Mouse (Mus musculus): ENCODE data around the gene Klhl2.

Gene Klhl2

DNA sequence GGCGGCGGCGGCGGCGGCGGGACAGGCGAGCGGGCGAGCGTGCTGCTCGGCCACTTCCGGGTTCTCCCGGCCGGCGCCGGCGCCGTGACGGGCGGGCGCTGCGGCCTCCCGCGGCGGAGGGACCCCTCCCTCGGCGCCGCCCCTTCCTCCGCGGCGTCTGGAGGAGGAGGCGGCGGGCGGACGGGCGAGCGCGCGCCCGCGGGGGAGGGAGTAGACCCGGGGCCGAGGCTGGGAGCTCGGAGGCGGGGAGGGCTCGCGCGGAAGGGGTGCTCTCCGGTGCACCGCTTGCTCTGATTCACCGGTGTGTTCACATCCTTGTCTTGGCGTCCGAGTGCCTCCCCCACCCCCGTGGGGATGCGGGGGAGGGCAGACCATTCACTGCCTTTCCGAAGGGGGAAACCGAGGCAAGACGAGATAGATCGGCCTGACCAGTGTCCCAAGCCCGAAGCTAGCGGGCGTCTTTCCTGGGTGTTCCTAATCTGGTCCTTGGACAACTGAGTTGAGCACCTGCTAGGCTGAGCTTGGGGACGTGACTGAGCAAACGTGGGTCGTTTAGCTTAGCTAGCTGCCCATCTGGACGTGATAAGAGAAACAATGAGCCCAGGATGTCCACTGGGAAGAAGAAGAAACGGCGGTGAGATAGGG lies at the start of gene Klhl2:
Gene Klhl2 (minus strand): TSS at position 121 of the 645 bp plus-strand sequence.
- CTCF ChIA-PET = interaction anchor here in 1 of 4 experiments (0.5 kb wide), 1 partner anchor 36 kb away, joined by 3 read pairs; no protein-coding TSS in a partner anchor
- POLR2A ChIA-PET = interaction anchor here in 3 of 4 experiments (0.7 to 2.3 kb wide), 9 partner anchors 11 to 132 kb away, joined by 3 to 12 read pairs (median 3); no protein-coding TSS in a partner anchor

DNA sequence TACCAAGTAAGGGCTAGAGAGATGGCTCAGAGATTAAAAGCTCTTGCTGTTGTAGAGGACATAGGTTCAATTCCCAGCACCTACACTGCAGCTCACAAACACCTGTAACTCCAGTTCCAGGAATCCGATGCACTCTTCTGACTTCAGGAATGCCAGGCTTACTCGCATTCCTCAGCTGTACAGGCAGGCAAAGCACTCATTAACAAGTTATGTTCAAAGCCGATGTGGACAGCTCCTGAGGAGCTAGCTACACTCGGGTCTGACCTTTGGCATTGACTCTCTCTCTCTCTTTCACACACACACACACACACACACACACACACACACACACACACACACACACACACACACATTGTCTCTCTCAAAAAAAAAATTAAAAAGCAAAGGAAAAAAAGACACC lies 48.9 kb upstream of the Klhl2 start:
- ChIA-PET CTCF (interaction anchor here in 3 of 4 experiments (0.5 to 1.2 kb wide), 5 partner anchors 13 to 1543 kb away, joined by 3 to 6 read pairs (median 3); no protein-coding TSS in a partner anchor), POLR2A (interaction anchor here in 1 of 4 experiments (0.7 to 0.8 kb wide), 2 partner anchors 23 to 65 kb away, joined by 4 to 6 read pairs; no protein-coding TSS in a partner anchor)

DNA sequence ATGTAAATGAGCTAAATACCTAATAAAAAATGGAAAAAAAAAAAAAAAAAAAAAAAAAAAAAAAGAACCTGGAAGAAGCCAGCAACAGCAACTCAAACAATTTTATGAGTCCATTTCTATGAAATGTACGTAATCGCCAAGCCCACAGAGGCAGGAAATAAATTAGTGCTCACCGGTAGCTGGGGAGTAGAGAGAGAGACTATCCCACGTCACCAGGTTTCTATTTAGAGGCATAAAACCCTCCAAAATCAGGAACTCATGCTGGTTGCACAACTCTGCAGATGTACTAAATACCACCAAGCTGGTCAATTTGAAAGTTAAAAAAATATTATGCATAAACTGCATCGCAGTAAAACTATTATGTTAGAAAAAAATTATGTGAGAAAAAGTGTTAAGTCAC lies 46.9 kb upstream of the Klhl2 start:
- ChIA-PET CTCF (no interaction called here), POLR2A (no interaction called here)

DNA sequence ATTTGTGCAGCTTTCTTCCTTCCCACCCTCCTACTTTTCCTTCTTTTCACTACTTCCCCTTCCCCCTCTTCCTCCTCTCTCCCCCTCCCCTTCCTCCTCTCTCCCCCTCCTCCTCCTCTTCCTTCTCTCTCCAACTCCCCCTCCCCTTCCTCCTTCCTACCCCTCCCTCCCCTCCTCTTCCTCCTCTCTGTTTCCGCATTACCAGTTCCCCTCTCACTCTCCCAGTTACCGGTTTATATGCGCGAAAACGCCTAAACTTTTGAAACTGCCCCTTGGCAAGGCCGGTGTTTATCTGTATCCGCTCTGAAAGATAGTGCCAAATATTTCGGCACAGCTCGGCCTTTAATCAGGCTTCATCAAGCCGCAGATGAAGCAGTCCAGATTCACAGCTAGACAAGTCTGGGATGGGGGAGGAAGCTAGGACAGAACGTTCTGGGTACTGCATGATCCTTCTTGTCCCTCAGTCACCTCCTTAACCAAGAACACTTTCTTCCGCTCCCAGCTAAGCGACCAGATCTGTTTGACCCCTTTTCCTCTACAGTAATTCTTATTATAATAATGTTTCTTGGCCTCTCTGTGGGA lies 30.9 kb upstream of the Klhl2 start:
- POLR2A ChIA-PET = interaction anchor here in 2 of 4 experiments (0.6 to 1.1 kb wide), 5 partner anchors 20 to 184 kb away, joined by 3 to 6 read pairs (median 3); no protein-coding TSS in a partner anchor
- CTCF ChIA-PET = no interaction called here

DNA sequence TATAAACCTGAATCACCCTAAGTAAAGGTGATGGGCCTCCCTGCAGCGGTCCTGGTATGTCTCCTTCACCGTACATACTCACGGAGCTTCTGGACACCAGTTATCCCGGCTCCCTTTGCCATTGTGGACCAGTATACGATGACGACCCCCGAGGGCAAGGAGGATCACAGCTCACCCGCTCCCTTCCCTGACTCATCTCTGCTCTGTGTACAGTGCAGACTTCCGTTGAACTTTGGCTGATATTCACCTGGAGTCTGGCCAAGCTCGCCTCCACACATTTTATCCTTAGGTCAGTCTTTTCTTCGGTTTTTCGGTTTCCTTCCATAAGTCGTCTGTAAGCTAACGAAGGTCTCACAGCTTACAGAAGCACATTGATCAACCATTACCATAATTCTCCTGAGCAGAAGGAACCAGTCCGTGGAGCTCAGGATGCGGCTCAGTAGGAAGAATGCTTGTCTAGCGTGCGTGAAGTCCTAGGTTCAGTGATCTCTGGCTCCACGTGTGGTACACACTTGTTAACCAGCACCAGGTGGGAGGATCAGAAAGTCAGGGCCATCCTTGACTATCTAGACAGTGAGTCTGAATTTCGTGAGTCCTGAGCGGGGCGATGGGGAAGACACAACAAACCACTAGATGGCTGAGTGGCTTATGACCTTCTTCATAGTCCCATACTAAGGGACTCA lies 28.0 kb upstream of the Klhl2 start:
- ChIA-PET POLR2A (interaction anchor here in 1 of 4 experiments (0.6 kb wide), 1 partner anchor 524 kb away, joined by 3 read pairs; no protein-coding TSS in a partner anchor), CTCF (no interaction called here)

DNA sequence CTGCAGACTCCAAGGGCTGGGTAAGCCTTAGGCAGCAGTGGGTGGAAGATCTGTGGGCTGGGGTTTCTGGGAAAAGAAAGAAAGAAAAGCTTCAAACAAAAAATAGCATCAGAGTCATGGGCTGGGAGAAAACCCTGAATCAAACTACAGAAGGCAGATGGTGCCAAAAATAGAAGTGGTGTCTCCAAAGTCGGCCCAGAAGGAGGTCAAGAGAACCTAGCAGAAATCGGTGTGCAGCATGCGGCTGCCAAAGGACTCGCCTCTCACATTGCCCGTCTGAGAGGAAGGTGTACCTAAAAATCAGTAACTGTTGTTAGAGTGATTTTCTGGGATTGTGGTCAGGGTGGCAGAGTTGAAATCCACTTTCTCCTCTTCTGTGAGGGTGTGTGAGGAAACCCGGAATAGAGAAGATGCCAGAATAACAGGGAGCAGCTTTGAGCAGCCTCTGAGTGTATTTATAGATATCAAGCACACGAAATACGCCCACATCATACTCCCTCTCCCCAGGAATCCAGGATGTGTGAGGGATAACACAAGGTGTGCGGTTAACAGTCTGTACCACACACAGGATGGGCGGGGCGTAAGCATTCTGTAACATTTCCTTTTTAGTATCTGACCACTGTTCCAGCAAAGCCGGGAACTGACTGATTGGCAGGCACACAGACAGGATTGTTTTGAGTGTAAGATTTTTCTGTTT lies 21.8 kb upstream of the Klhl2 start:
- POLR2A ChIA-PET = interaction anchor here in 1 of 4 experiments (1.0 kb wide), 1 partner anchor 147 kb away, joined by 3 read pairs; no protein-coding TSS in a partner anchor
- CTCF ChIA-PET = no interaction called here

DNA sequence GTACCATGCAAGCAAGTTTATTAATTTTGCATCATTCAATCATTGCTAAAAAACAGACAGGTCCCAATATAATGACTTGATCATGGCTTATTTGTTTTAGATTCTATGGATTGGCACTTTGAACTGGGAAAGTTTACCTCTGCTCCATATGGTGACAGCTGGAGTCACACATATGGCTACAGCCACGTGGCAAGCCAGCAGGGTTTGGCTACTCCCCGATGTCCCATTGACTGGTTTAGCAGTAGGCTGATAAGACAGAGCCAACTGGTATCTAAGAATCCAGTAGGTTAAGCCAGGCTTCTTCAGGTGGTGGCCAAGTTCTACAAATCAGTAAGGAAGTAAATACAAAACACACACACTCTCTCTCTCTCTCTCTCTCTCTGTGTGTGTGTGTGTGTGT lies 20.4 kb upstream of the Klhl2 start:
- POLR2A ChIA-PET = interaction anchor here in 1 of 4 experiments (0.5 kb wide), 1 partner anchor 35 kb away, joined by 3 read pairs; no protein-coding TSS in a partner anchor
- CTCF ChIA-PET = no interaction called here

DNA sequence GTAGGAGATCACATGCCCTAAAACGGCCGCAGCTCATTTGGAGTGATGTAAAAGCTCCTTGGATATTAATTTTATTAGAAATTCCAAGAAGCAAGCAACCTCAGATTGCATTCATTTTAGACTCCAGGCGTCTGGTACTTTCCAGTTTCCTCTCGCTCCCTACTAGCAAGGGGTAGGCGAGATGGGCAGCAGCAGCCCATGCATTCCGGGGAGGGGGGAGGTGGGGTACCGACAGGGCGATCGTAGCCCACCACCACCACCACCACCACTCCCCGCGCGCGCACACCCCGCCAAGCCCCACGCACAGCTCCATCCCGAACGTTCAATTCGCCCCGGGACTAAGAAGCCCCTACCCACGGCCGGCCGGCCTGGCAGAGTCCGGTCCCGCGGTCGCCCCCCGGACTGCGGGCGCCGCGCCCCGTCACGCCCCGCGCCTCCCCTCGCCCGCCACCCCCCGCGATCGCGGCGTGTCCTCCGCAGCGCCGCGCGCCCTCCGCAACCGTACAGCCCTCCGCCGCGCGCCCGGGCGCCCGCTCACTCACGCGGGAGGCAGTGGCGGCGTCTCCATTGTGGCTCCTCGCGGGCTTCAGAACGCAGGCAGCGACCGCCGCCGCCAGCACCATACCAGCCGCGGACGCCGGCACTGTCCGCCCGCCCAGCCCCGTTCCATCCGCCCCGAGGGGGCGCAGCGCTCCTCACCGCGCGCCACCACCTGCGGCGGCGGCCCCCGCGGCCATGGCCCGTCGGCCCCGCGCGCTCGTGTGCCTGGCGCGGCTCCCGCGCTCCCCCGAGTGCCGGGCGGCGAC lies 523 bp downstream of the Klhl2 start:
- CTCF ChIA-PET = no interaction called here

DNA sequence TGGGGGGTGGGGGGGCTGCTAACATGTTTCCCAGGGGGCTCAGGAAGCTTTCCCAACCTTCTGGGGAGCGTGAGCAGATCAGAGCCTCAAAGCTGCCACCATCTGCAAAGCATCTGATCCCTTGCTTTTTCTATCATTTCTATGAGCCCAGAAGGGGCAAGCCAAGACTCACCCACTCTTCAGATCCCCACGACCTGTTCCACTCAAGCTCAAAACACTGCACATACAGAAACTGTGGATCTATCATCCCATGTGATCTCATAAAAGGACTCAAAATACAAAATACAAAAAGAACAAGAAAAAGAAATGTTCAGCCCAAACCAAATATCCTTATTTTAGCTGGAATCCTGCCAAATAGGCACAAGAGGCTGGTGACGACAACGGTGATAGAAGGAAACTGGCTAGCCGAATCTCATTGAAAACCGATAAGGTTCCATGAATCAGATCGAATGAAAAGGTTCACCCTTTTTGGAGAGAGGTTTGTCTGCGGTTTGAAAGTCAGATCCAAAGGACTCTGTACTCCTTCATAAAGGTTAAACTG lies 1.5 kb downstream of the Klhl2 start:
- ChIA-PET CTCF (interaction anchor here in 2 of 4 experiments (0.5 to 1.0 kb wide), 3 partner anchors 15 to 70 kb away, joined by 3 to 8 read pairs (median 3); no protein-coding TSS in a partner anchor), POLR2A (interaction anchor here (0.6 to 2.4 kb wide), 21 partner anchors 9 to 1609 kb away, joined by 3 to 11 read pairs (median 4); no protein-coding TSS in a partner anchor)

More for the DNA sequence above, 523 bp downstream of the Klhl2 start:
- POLR2A ChIA-PET = interaction anchor here in 3 of 4 experiments (0.6 to 2.4 kb wide), 13 partner anchors 10 to 920 kb away, joined by 3 to 12 read pairs (median 3); no protein-coding TSS in a partner anchor

DNA sequence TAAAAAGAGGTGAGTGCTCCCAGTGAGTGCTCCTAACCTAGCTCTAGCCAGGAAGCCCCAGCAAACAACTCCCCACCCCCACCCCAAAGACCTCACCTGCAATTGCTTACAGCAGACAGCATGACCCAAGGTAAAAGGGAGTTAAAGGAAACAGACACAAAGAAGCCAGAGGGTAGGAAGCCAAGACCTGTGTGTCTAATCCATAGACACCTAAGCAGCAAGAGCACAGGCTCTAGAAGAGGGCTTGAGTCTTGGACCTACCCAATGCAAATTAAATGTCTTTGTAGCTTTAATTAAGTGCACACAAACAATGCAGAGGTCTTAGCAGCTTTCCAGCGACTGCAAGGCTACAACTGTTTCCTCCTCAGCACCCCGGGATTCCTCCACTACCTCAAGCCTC lies 2.2 kb downstream of the Klhl2 start:
- ChIA-PET CTCF (interaction anchor here in 3 of 4 experiments (0.5 to 1.0 kb wide), 4 partner anchors 12 to 70 kb away, joined by 3 to 8 read pairs (median 4); no protein-coding TSS in a partner anchor), POLR2A (interaction anchor here (0.5 to 2.4 kb wide), 23 partner anchors 9 to 1610 kb away, joined by 3 to 11 read pairs (median 4); no protein-coding TSS in a partner anchor)

DNA sequence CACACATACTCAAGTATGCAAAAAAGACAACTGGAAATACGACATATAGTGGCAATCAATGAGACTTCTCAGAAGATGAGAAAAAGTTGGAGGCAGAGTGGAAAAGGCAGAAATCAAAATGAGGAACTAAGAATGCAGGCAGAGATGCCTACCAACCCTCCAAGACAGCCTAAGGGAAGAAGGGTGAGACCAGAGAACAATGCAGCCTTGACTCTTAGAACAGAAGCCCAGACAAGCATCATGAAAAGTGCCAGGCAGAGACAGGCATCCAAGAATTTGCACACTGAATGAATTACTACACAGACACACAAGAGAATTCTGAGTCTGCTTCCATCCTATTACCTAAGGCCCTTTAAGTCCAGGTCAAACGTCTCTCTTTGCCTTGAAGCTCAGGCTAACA lies 2.6 kb downstream of the Klhl2 start:
- POLR2A ChIA-PET = interaction anchor here (0.7 to 2.4 kb wide), 15 partner anchors 8 to 112 kb away, joined by 3 to 11 read pairs (median 5); no protein-coding TSS in a partner anchor
- CTCF ChIA-PET = interaction anchor here in 2 of 4 experiments (0.6 to 1.0 kb wide), 3 partner anchors 12 to 69 kb away, joined by 3 to 5 read pairs (median 3); no protein-coding TSS in a partner anchor

DNA sequence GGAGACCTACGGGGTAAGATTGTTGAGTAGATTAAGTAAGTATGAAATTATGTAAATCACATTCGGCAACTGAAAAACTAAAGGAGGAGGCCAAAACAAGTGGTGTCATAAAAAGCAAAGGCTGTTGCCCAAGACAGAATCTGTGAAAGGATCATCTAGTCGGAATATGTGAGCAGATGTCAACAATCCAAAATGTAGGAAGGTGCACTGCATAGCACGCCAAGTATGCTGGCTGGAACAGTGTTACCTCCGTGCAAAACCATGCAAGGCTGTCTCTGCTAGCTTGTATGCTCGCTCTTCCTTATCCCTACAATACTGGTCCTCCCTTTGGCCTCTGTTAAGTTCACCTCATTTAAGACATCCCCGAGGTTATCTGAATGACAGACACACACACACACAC lies 4.5 kb downstream of the Klhl2 start:
- ChIA-PET CTCF (no interaction called here), POLR2A (interaction anchor here in 1 of 4 experiments (0.5 to 1.7 kb wide), 3 partner anchors 11 to 26 kb away, joined by 3 to 5 read pairs (median 3); no protein-coding TSS in a partner anchor)

DNA sequence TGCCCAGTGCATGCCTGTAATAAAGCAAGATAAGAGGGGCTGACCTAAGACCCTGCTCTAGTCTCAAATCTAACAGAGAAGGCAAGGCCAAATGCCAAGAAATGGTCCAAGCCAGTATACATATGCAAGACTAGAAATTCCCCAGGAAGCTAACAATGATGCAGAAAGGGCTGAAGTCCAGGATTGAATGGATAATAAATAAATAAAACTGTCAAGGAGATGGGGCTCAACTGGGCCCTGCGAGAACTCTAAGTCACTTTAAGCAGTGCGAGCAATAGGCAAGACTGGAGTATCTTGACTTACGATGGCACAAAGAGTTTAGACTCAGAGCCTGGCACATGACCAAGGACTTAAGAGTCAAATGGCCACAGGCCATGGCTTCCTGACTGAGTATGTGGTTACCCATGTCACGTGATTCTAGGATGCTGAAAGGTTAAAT lies 5.8 kb downstream of the Klhl2 start:
- ChIA-PET CTCF (no interaction called here), POLR2A (interaction anchor here in 1 of 4 experiments (1.3 to 1.7 kb wide), 2 partner anchors 10 to 12 kb away, joined by 3 to 5 read pairs; no protein-coding TSS in a partner anchor)

DNA sequence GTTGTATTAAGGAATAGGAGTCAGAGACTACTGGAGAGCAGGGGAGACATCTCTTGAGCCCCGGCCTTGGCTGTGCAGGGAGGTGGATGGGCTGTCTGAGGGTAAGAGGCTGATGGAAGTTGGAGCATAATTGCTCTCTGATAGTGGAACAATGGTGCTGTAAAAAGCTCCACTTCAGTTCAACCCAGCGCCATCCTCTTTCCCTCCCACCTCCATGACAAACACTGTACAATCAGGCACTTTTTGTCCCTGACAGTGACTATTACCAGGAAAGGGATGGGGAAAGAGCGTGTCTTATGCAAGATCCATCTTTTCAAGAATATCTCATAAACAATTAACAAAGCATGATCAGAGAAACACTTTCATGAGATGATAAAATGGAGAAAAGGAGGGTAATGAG lies 6.6 kb downstream of the Klhl2 start:
- ChIA-PET CTCF (no interaction called here), POLR2A (interaction anchor here in 1 of 4 experiments (1.0 kb wide), 1 partner anchor 16 kb away, joined by 3 read pairs; no protein-coding TSS in a partner anchor)

DNA sequence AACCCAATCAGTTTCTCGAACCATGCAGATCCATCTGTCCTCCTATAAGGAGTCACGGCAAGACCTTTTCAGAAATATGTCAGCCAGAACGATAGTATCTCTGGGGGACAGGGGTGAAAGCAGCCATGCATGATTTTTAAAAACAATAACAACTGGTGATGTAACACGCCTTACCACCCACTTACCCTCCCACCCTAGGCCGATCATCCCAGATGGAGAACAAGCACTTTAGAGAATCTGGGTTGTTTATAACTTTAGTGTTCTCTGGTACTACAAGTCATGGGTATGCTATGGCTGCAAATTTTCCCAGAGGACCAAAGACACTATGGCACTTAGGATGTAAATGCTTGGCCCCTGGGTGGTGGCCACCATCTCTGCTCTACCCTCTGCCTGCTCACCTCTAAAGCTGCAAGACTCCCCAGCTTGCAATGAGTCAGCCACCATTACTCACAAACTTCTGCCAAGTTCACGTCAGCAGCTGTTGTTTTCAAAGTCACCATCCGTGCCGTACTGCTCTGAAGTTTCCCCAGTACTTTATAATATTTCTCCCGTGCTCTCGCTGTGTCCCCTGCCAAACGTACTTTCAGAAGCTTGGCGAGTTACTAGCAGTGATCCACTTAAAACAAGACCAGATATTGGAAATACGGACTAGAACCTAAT lies 7.9 kb downstream of the Klhl2 start:
- ChIA-PET POLR2A (interaction anchor here in 1 of 4 experiments (0.6 to 0.7 kb wide), 2 partner anchors 21 to 107 kb away, joined by 3 to 6 read pairs; no protein-coding TSS in a partner anchor), CTCF (no interaction called here)

DNA sequence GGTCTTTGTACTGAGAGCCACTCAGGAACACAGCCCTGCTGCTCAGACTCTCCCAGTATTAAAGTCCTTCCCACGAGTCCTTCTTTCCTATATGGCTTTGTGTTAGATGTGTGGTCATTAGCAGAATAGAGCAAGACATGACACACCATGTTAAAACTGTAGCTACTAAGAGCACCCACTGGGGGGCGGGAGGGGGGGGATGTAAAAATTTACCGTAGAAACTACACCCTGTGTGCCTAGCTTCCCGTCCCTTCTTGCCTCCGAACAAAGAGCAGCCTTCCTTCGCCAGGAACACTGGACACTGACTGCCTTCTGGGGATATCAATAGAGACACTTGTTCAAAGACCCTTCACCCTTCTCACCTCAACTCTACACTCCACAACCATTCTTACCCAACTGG lies 10.2 kb downstream of the Klhl2 start:
- ChIA-PET CTCF (interaction anchor here in 3 of 4 experiments (0.5 to 0.7 kb wide), 3 partner anchors 49 to 681 kb away, joined by 3 to 8 read pairs (median 5); no protein-coding TSS in a partner anchor), POLR2A (interaction anchor here in 3 of 4 experiments (0.5 to 2.3 kb wide), 8 partner anchors 9 to 104 kb away, joined by 3 to 10 read pairs (median 4); partner anchors contain the start of gene Klhl2 (in 1 of the 3))
